Mouse (Mus musculus) fat pad, adult 2 months (tissue): ENCODE measurements around the gene Klhl15.
"Not testable (repeated sequence)": the region's sequence is repeated elsewhere in the genome, so short reads cannot be mapped to it uniquely, and the experiment has no call there.

Experiments
- DNase-seq: peaks from one replicate; pipeline ENCODE4 v3.0.0-alpha.2; 2011; ENCODE audit warnings: low read depth, low spot score; ENCODE audit errors: extremely low read depth

The Klhl15 gene

GRCm38 (mm10) chrX:94234532-94235189, at the start of gene Klhl15:
Gene Klhl15 (plus strand): TSS chrX:94234599.
- no peak for DNase-seq

- no peak for DNase-seq
These were observed 49.2 kb upstream of the Klhl15 start for GRCm38 (mm10) chrX:94185156-94185555.

GRCm38 (mm10) chrX:94193901-94194300, 40.5 kb upstream of the Klhl15 start:
- not testable (repeated sequence) for DNase-seq

- DNase-seq, result no peak
These were observed 36.6 kb upstream of the Klhl15 start for GRCm38 (mm10) chrX:94197789-94198188.

GRCm38 (mm10) chrX:94212264-94212596, 22.2 kb upstream of the Klhl15 start:
- DNase-seq, result no peak

GRCm38 (mm10) chrX:94212597-94213321, 21.6 kb upstream of the Klhl15 start, which contains the start of gene Eif2s3x:
Gene Eif2s3x (minus strand): TSS chrX:94212862.
- DNase-seq, result no peak

- no peak for DNase-seq
These were observed 21.0 kb upstream of the Klhl15 start for GRCm38 (mm10) chrX:94213384-94213783.

- DNase-seq, result no peak
These were observed 967 bp upstream of the Klhl15 start for GRCm38 (mm10) chrX:94233432-94233831.

GRCm38 (mm10) chrX:94233936-94234531, 365 bp upstream of the Klhl15 start:
- DNase-seq, result no peak

- no peak for DNase-seq
These were observed 774 bp downstream of the Klhl15 start for GRCm38 (mm10) chrX:94235190-94235555.

GRCm38 (mm10) chrX:94235601-94236000, 1.2 kb downstream of the Klhl15 start:
- DNase-seq, result no peak

GRCm38 (mm10) chrX:94288923-94289322, 54.5 kb downstream of the Klhl15 start:
- DNase-seq, result no peak

- no peak for DNase-seq
These were observed 68.5 kb downstream of the Klhl15 start for GRCm38 (mm10) chrX:94302928-94303327.

GRCm38 (mm10) chrX:94321036-94321902, 86.9 kb downstream of the Klhl15 start:
- DNase-seq, result no peak
